Mouse (Mus musculus) MEL (cell line): ENCODE measurements around the gene Pank4. TPM values are rescaled to one million over a fixed set of nuclear protein-coding genes. Genes with fewer than 3 reads are reported as not detected.

Experiments
- DNase-seq: peaks from one replicate; pipeline ENCODE4 v3.0.0; 2011; ENCODE audit warnings: low read depth, low spot score
- H3K27ac ChIP-seq: 2 replicates; pipeline ENCODE4 v1.5.1; 2012; ENCODE audit warnings: low read depth, mild to moderate bottlenecking, control low read depth, low read length, moderate library complexity; ENCODE audit not compliant: control insufficient read depth
- H3K27me3 ChIP-seq, 2 experiments: fragments of 150-350 bp in 1 of 2; sonication (generic) in 1 of 2; 2 replicates each; pipeline ENCODE4 v1.6.1; 2012; ENCODE audit warnings: low read length in 2 of 2, mild to moderate bottlenecking in 2 of 2, improper control_type of control experiment in 1 of 2, moderate library complexity in 1 of 2; ENCODE audit not compliant: insufficient read depth in 2 of 2, control insufficient read depth in 1 of 2
- H3K36me3 ChIP-seq, 2 experiments: 2 replicates each; pipeline ENCODE4 v1.6.1; 2012 to 2014; ENCODE audit warnings: low read length in 2 of 2, improper control_type of control experiment in 1 of 2, inconsistent platforms in 1 of 2, mild to moderate bottlenecking in 1 of 2; ENCODE audit not compliant: insufficient read depth in 2 of 2, control insufficient read depth in 1 of 2
- H3K4me1 ChIP-seq, 2 experiments: fragments of 150-350 bp in 1 of 2; sonication (generic) in 1 of 2; 2 replicates each; pipeline ENCODE4 v1.6.1; 2012; ENCODE audit warnings: low read length in 2 of 2, improper control_type of control experiment in 1 of 2, mild to moderate bottlenecking in 1 of 2; ENCODE audit not compliant: insufficient read depth in 2 of 2, control insufficient read depth in 1 of 2
- H3K4me3 ChIP-seq, 2 experiments: fragments of 150-350 bp in 1 of 2; sonication (generic) in 1 of 2; 2 replicates each; pipeline ENCODE4 v1.5.1; 2012; ENCODE audit warnings: low read depth in 2 of 2, low read length in 2 of 2, mild to moderate bottlenecking in 2 of 2, moderate library complexity in 2 of 2, control low read depth in 1 of 2, improper control_type of control experiment in 1 of 2; ENCODE audit not compliant: control insufficient read depth in 1 of 2, insufficient read depth in 1 of 2
- H3K79me2 ChIP-seq: 2 replicates; pipeline ENCODE4 v1.6.1; 2012; ENCODE audit warnings: mild to moderate bottlenecking, low read length, moderate library complexity; ENCODE audit not compliant: control insufficient read depth, poor library complexity, insufficient read depth
- H3K9ac ChIP-seq: 2 replicates; pipeline ENCODE4 v1.6.1; 2012; ENCODE audit warnings: low read depth, mild to moderate bottlenecking, control low read depth, low read length, moderate library complexity; ENCODE audit not compliant: control insufficient read depth, poor library complexity, severe bottlenecking
- H3K9me3 ChIP-seq: fragments of 150-350 bp; sonication (generic); replicated peaks from 2 replicates; pipeline ENCODE4 v1.6.1; 2012; ENCODE audit warnings: mild to moderate bottlenecking, low read length, improper control_type of control experiment, moderate library complexity; ENCODE audit not compliant: insufficient read depth
- CHD1 ChIP-seq: IDR thresholded peaks from 2 replicates; pipeline ENCODE4 v1.6.1; 2012; ENCODE audit warnings: low read depth, mild to moderate bottlenecking, inconsistent platforms, low read length, improper control_type of control experiment
- CHD2 ChIP-seq: IDR thresholded peaks from 2 replicates; pipeline ENCODE4 v1.6.1; 2011; ENCODE audit warnings: low read length, improper control_type of control experiment
- CTCF ChIP-seq, 3 experiments: IDR thresholded peaks in 2 of 3; conservative IDR thresholded peaks in 1 of 3; 2 replicates each; pipeline ENCODE4 v1.5.1; 2011 to 2012; ENCODE audit warnings: low read length in 3 of 3, low read depth in 2 of 3, mild to moderate bottlenecking in 2 of 3, improper control_type of control experiment in 1 of 3, inconsistent platforms in 1 of 3, mixed read lengths in 1 of 3, moderate library complexity in 1 of 3; ENCODE audit not compliant: control insufficient read depth in 1 of 3, insufficient read depth in 1 of 3, poor library complexity in 1 of 3, severe bottlenecking in 1 of 3
- ELF1 ChIP-seq: IDR thresholded peaks from 2 replicates; pipeline ENCODE4 v1.6.1; 2014; ENCODE audit warnings: low read depth, mild to moderate bottlenecking, inconsistent platforms, low read length, improper control_type of control experiment, moderate library complexity
- EP300 ChIP-seq, 2 experiments: IDR thresholded peaks; 2 replicates each; pipeline ENCODE4 v1.6.1; 2011; ENCODE audit warnings: improper control_type of control experiment in 2 of 2, low read length in 2 of 2, low read depth in 1 of 2, mild to moderate bottlenecking in 1 of 2
- ETS1 ChIP-seq: IDR thresholded peaks from 2 replicates; pipeline ENCODE4 v1.6.1; 2012; ENCODE audit warnings: low read depth, mild to moderate bottlenecking, inconsistent platforms, low read length, improper control_type of control experiment, moderate library complexity
- GABPA ChIP-seq: IDR thresholded peaks from 2 replicates; pipeline ENCODE4 v1.6.1; 2012; ENCODE audit warnings: low read depth, mild to moderate bottlenecking, inconsistent platforms, low read length, improper control_type of control experiment, moderate library complexity
- HCFC1 ChIP-seq: IDR thresholded peaks from 2 replicates; pipeline ENCODE4 v1.6.1; 2012; ENCODE audit warnings: low read depth, mild to moderate bottlenecking, inconsistent platforms, low read length, improper control_type of control experiment, moderate library complexity
- KAT2A ChIP-seq: conservative IDR thresholded peaks from 2 replicates; pipeline ENCODE4 v1.6.1; 2012; ENCODE audit warnings: low read depth, low read length, improper control_type of control experiment, inconsistent platforms
- MAX ChIP-seq: IDR thresholded peaks from 2 replicates; pipeline ENCODE4 v1.6.1; 2011; ENCODE audit warnings: low read length, improper control_type of control experiment
- MAZ ChIP-seq: IDR thresholded peaks from 2 replicates; pipeline ENCODE4 v1.6.1; 2012; ENCODE audit warnings: low read depth, mild to moderate bottlenecking, inconsistent platforms, low read length, improper control_type of control experiment
- MEF2A ChIP-seq: IDR thresholded peaks from 2 replicates; pipeline ENCODE4 v1.6.1; 2014; ENCODE audit warnings: low read depth, mild to moderate bottlenecking, inconsistent platforms, low read length, improper control_type of control experiment; ENCODE audit not compliant: poor library complexity, insufficient replicate concordance, severe bottlenecking; ENCODE audit errors: extremely low read depth
- MYC ChIP-seq: IDR thresholded peaks from 2 replicates; pipeline ENCODE4 v1.6.1; 2011; ENCODE audit warnings: low read depth, mild to moderate bottlenecking, low read length, improper control_type of control experiment, moderate library complexity
- NELFE ChIP-seq: IDR thresholded peaks from 2 replicates; pipeline ENCODE4 v1.6.1; 2011; ENCODE audit warnings: low read depth, low read length, improper control_type of control experiment
- NRF1 ChIP-seq: IDR thresholded peaks from 2 replicates; pipeline ENCODE4 v1.6.1; 2014; ENCODE audit warnings: low read depth, mild to moderate bottlenecking, inconsistent platforms, low read length, improper control_type of control experiment, moderate library complexity; ENCODE audit not compliant: poor library complexity, insufficient read depth, severe bottlenecking
- POLR2A ChIP-seq, 2 experiments: IDR thresholded peaks; 2 replicates each; pipeline ENCODE4 v1.6.1; 2011 to 2012; ENCODE audit warnings: low read length in 2 of 2, mild to moderate bottlenecking in 2 of 2, control low read depth in 1 of 2, improper control_type of control experiment in 1 of 2, low read depth in 1 of 2, moderate library complexity in 1 of 2; ENCODE audit not compliant: control insufficient read depth in 1 of 2, insufficient read depth in 1 of 2, poor library complexity in 1 of 2
- POLR2AphosphoS2 ChIP-seq: IDR thresholded peaks from 2 replicates; pipeline ENCODE4 v1.6.1; 2011; ENCODE audit warnings: low read length, improper control_type of control experiment
- RAD21 ChIP-seq: IDR thresholded peaks from 2 replicates; pipeline ENCODE4 v1.6.1; 2011; ENCODE audit warnings: mild to moderate bottlenecking, low read depth, low read length, improper control_type of control experiment
- RCOR1 ChIP-seq: IDR thresholded peaks from 2 replicates; pipeline ENCODE4 v1.6.1; 2012; ENCODE audit warnings: low read depth, mild to moderate bottlenecking, inconsistent platforms, low read length, improper control_type of control experiment
- SMC3 ChIP-seq: IDR thresholded peaks from 2 replicates; pipeline ENCODE4 v1.6.1; 2011; ENCODE audit warnings: low read depth, low read length, improper control_type of control experiment
- TBP ChIP-seq: IDR thresholded peaks from 2 replicates; pipeline ENCODE4 v1.8.0; 2011; ENCODE audit warnings: low read depth, low read length, improper control_type of control experiment
- USF2 ChIP-seq, 2 experiments: IDR thresholded peaks; 2 replicates each; pipeline ENCODE4 v1.6.1; 2011 to 2012; ENCODE audit warnings: improper control_type of control experiment in 2 of 2, low read length in 2 of 2, borderline replicate concordance in 1 of 2, inconsistent platforms in 1 of 2, low read depth in 1 of 2, mild to moderate bottlenecking in 1 of 2; ENCODE audit not compliant: insufficient read depth in 1 of 2
- ZC3H11A ChIP-seq: IDR thresholded peaks from 2 replicates; pipeline ENCODE4 v1.6.1; 2012; ENCODE audit warnings: low read depth, mild to moderate bottlenecking, inconsistent platforms, low read length, improper control_type of control experiment
- ZKSCAN1 ChIP-seq: IDR thresholded peaks from 2 replicates; pipeline ENCODE4 v1.6.1; 2012; ENCODE audit warnings: low read depth, mild to moderate bottlenecking, inconsistent platforms, low read length, improper control_type of control experiment, moderate library complexity
- ZMIZ1 ChIP-seq: IDR thresholded peaks from 2 replicates; pipeline ENCODE4 v1.6.1; 2012; ENCODE audit warnings: low read depth, mild to moderate bottlenecking, inconsistent platforms, low read length, improper control_type of control experiment, moderate library complexity
- ZNF384 ChIP-seq: IDR thresholded peaks from 2 replicates; pipeline ENCODE4 v1.6.1; 2012; ENCODE audit warnings: low read depth, mild to moderate bottlenecking, inconsistent platforms, low read length, improper control_type of control experiment
- polyA plus RNA-seq, 2 experiments: library from polyadenylated mRNA; stranded (reverse) in 1 of 2; unstranded in 1 of 2; fragments of >175 nt in 1 of 2; fragments of >200 nt in 1 of 2; gene quantifications; 2 replicates each; pipeline versions ENCODE4 v1.2.1 to v1.2.4; 2012; ENCODE audit warnings: low replicate concordance in 2 of 2, low read depth in 1 of 2; ENCODE audit not compliant: insufficient read length in 2 of 2, insufficient read depth in 1 of 2, missing spikeins in 1 of 2
- total RNA-seq: library from RNA; depleted of rRNA; stranded (reverse); fragments of 300-350 nt; gene quantifications from 2 replicates; pipeline ENCODE4 v1.2.3, GENCODE M21; 2012

Pank4 gene
- total and polyA plus RNA-seq, 3 experiments: 38.4 to 55.5 TPM; not detected in 1

DNA sequence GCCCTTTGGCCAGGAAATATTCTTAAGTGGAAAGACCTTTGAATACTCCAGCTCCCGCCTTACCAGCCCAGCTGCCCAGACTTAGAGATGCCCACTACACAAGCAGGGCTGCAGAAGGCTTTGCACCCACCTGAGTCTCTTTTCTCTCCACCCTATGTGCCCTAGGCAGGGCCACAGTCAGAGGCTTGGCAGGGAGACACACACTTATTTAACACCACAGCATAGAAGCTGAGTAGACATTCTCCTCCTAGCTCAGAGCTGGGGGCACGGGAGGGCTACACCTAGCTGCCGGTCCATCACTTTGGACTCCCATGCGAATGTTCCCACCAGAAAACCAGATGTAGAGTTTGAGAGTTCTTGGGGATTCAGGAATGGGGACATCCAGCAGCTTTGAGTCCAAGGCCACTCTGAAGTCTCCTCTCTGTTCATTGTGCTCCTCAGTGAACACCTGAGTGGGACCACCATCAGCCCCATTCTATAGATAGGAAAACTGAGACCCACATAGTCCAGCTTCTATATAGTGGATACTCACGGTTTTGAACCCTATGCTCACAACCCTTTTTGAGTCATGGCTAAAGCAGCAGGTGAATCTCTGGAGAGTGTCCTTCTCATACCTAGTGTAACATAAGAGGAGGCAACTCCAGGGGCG, 14.9 kb upstream of the Pank4 start:
- DNase-seq: no peak
- H3K27ac ChIP-seq: no peak overlapping the region
- peaks cover 4 to 8% of the 10 kb centered on the region in 2 experiments; a peak in 3 of 4 replicates for H3K27me3 ChIP-seq
- H3K9me3 ChIP-seq: no peaks in the 10 kb centered on the region
- H3K79me2 ChIP-seq: no peaks in the 10 kb centered on the region
- no peak overlapping the region for H3K4me3 ChIP-seq
- H3K9ac ChIP-seq: no peak overlapping the region
- H3K36me3 ChIP-seq: no peaks in the 10 kb centered on the region
- TF ChIP-seq KAT2A: no peak
- TF ChIP-seq SMC3: no peak
- TF ChIP-seq USF2 (IDR thresholded peaks at IDR 0.05; ENCODE audit: borderline replicate concordance in 1 of 2, insufficient read depth in 1 of 2, low read depth in 1 of 2, low read length in 2 of 2): no peak
- TF ChIP-seq ETS1: no peak
- no peak for TF ChIP-seq ZKSCAN1
- no peak for TF ChIP-seq GABPA
- TF ChIP-seq MEF2A: no peak
- no peak for TF ChIP-seq POLR2A (IDR thresholded peaks at IDR 0.05; ENCODE audit: control insufficient read depth in 1 of 2, insufficient read depth in 1 of 2, low read depth in 1 of 2, low read length in 2 of 2, poor library complexity in 1 of 2)
- no peak for TF ChIP-seq MYC
- TF ChIP-seq MAZ: no peak
- no peak for TF ChIP-seq RAD21
- TF ChIP-seq NRF1: no peak
- TF ChIP-seq EP300 (IDR thresholded peaks at IDR 0.05; ENCODE audit: low read depth in 1 of 2, low read length in 2 of 2): no peak
- TF ChIP-seq ELF1: no peak
- no peak for TF ChIP-seq CHD1
- TF ChIP-seq POLR2AphosphoS2: no peak
- TF ChIP-seq HCFC1: no peak
- TF ChIP-seq NELFE: no peak
- TF ChIP-seq CHD2: no peak
- TF ChIP-seq, all 39 proteins: peak for 0
- peaks cover 0 to under 1% of the 10 kb centered on the region in 2 experiments; a peak in 1 of 4 replicates for H3K4me1 ChIP-seq

DNA sequence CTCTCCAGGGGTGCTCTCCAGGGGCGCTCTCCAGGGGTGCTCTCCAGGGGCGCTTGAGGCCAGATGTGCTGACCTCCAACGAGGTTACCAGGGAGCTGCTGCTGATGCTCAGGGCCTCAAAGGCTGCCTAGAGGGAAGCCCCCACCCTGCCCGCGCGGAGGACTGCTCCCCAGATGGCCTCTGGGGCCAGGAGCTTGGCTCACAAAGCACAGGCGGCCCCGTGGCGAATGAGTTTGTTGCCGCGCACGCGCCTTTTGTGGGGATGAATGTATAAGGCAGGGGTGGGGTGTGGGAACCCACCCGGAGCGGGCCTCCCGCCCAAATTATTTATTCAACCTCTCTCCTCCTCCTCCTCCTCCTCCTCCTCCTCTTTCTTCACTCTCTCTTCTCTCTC, 14.3 kb upstream of the Pank4 start:
- no peak for TF ChIP-seq NELFE
- TF ChIP-seq USF2 (IDR thresholded peaks at IDR 0.05; ENCODE audit: borderline replicate concordance in 1 of 2, insufficient read depth in 1 of 2, low read depth in 1 of 2, low read length in 2 of 2): no peak
- no peak for TF ChIP-seq MEF2A
- TF ChIP-seq TBP: no peak
- no peak for TF ChIP-seq POLR2AphosphoS2
- no peak for TF ChIP-seq MAZ
- no peak for TF ChIP-seq MAX
- TF ChIP-seq ELF1: no peak
- TF ChIP-seq ZMIZ1: no peak
- no peak for TF ChIP-seq ZNF384
- TF ChIP-seq POLR2A (IDR thresholded peaks at IDR 0.05; ENCODE audit: control insufficient read depth in 1 of 2, insufficient read depth in 1 of 2, low read depth in 1 of 2, low read length in 2 of 2, poor library complexity in 1 of 2): no peak
- TF ChIP-seq RAD21: no peak
- no peak for TF ChIP-seq RCOR1
- no peak for TF ChIP-seq MYC
- no peak for TF ChIP-seq ZC3H11A
- no peak for TF ChIP-seq CTCF (IDR thresholded peaks at IDR 0.05 in 2 of 3, conservative IDR thresholded peaks at IDR 0.05 in 1 of 3; ENCODE audit: control insufficient read depth in 1 of 3, insufficient read depth in 1 of 3, low read depth in 2 of 3, low read length in 3 of 3, poor library complexity in 1 of 3, severe bottlenecking in 1 of 3)
- TF ChIP-seq KAT2A: no peak
- TF ChIP-seq, all 39 proteins: peak for 0
- Histone ChIP-seq H3K9me3 (no peaks in the 10 kb centered on the region), H3K9ac (no peak overlapping the region), H3K4me3 (no peak overlapping the region), H3K27me3 (peaks cover 4 to 8% of the 10 kb centered on the region in 2 experiments; a peak in 3 of 4 replicates), H3K36me3 (no peaks in the 10 kb centered on the region), H3K27ac (no peak overlapping the region), H3K4me1 (no peaks in the 10 kb centered on the region; a peak in 1 of 4 replicates), H3K79me2 (no peaks in the 10 kb centered on the region)
- DNase-seq: no peak
